13 mouse cellular contexts compared by ENCODE assay signal in genomic region chr2:5161002-5161745, GRCm38 (mm10). TPM values are rescaled to one million over a fixed set of nuclear protein-coding genes. Genes with fewer than 3 reads are reported as not detected.
A peak's percentile ranks its signal among the peaks of the same experiment; 100 is the strongest.
DNase-seq lines count a peak whose midpoint lies in the region; ATAC-seq and TF ChIP-seq lines count a peak whose summit lies in the region.
"Had no signal": no experiment of that assay in that cellular context is flagged by ENCODE, and none has a peak within 500 bp of the region (broad histone marks: within the 10 kb centered on the region; RNA-seq: fewer than 3 reads in every experiment).

No protein-coding gene starts in this region.

- no peak overlapping the region for H3K4me2 ChIP-seq in neural tube, embryonic 12.5 days (replicated peaks)
- no peak overlapping the region for H3K4me2 ChIP-seq in midbrain, postnatal 0 days (ENCODE audit: low read depth, low read length, poor library complexity, severe bottlenecking)
- H3K4me2 ChIP-seq: limb, embryonic 15.5 days; neural tube, embryonic 13.5 days had no signal

- H3K9me3 ChIP-seq in neural tube, embryonic 12.5 days, result no peaks in the 10 kb centered on the region
- H3K9me3 ChIP-seq in midbrain, postnatal 0 days (ENCODE audit: low read length), result no peaks in the 10 kb centered on the region
- H3K9me3 ChIP-seq: limb, embryonic 15.5 days; neural tube, embryonic 13.5 days had no signal

- no peak overlapping the region for H3K9ac ChIP-seq in neural tube, embryonic 12.5 days
- H3K9ac ChIP-seq in midbrain, postnatal 0 days (replicated peaks; ENCODE audit: low read length, poor library complexity, severe bottlenecking), result no peak overlapping the region
- H3K9ac ChIP-seq: limb, embryonic 15.5 days; neural tube, embryonic 13.5 days had no signal

- H3K27me3 ChIP-seq in neural tube, embryonic 12.5 days (replicated peaks), result no peaks in the 10 kb centered on the region
- H3K27me3 ChIP-seq in midbrain, postnatal 0 days (ENCODE audit: insufficient read depth, low read length), result no peaks in the 10 kb centered on the region
- H3K27me3 ChIP-seq: limb, embryonic 15.5 days; neural tube, embryonic 13.5 days had no signal

- WGBS in neural tube, embryonic 12.5 days, result 73% methylated on average over 11 of the region's 11 CpGs
- WGBS in midbrain, postnatal 0 days, result 75% methylated on average over 11 of the region's 11 CpGs

- peaks cover 9% of the 10 kb centered on the region; the same call in 1 of the 2 replicates for H3K4me1 ChIP-seq in neural tube, embryonic 12.5 days
- H3K4me1 ChIP-seq in midbrain, postnatal 0 days (ENCODE audit: insufficient read depth, low read length), result no peaks in the 10 kb centered on the region

- TF ChIP-seq CTCF in midbrain, postnatal 0 days (IDR thresholded peaks at IDR 0.05), result peak; percentile 49

- peak; percentile 26; the same call in 1 of the 2 replicates for ATAC-seq in neural tube, embryonic 12.5 days (ENCODE audit: low FRiP score, low read depth)
- ATAC-seq in midbrain, postnatal 0 days (ENCODE audit: low FRiP score), result no peak
- ATAC-seq: forebrain, embryonic 14.5 days had no signal

- H3K4me3 ChIP-seq in neural tube, embryonic 12.5 days, result no peak overlapping the region
- no peak overlapping the region for H3K4me3 ChIP-seq in midbrain, postnatal 0 days (ENCODE audit: low read depth, low read length)
- H3K4me3 ChIP-seq: limb, embryonic 15.5 days; neural tube, embryonic 13.5 days had no signal

- no peaks in the 10 kb centered on the region for H3K36me3 ChIP-seq in neural tube, embryonic 12.5 days
- no peaks in the 10 kb centered on the region for H3K36me3 ChIP-seq in midbrain, postnatal 0 days (ENCODE audit: insufficient read depth, low read length)
- H3K36me3 ChIP-seq: limb, embryonic 15.5 days; neural tube, embryonic 13.5 days had no signal

- peak; percentile 73 for DNase-seq in heart, adult 11 months
- no peak for DNase-seq in heart, adult 8-10 months (ENCODE audit: low spot score)
- no peak for DNase-seq in neural tube, embryonic 10.5 days (ENCODE audit: extremely low spot score, low spot score)
- peak; percentile 5 for DNase-seq in c-Kit-positive CD71-positive TER-119-positive erythroid progenitor cells, embryonic 14.5 days (ENCODE audit: low spot score)
- no peak for DNase-seq in midbrain, postnatal 0 days (ENCODE audit: low spot score)
- no peak for DNase-seq in layer of hippocampus, adult 18-20 months (ENCODE audit: low spot score in 2 of 2)
- no peak for DNase-seq in layer of hippocampus, adult 11-12 months (ENCODE audit: low spot score)
- DNase-seq: cerebellum, adult 8-10 months had no signal

- no peak overlapping the region for H3K27ac ChIP-seq in neural tube, embryonic 12.5 days
- no peak overlapping the region for H3K27ac ChIP-seq in midbrain, postnatal 0 days (ENCODE audit: low read depth, low read length)
- H3K27ac ChIP-seq: limb, embryonic 15.5 days; neural tube, embryonic 13.5 days had no signal

RNA-seq across cellular contexts. Expression of gene Ccdc3, which starts 23.6 kb away (rescaled TPM):
- 1 to 10 TPM; 2.2 to 3.2 (median 3.1) TPM for total RNA-seq in heart, adult 8-10 months (2022)
- polyA plus RNA-seq in neural tube, embryonic 12.5 days (2016; fragmentation: Nextera tagmentation; extraction: Ambion mirVana), result 7.8 and 10.9 TPM in 2 replicates
- total RNA-seq in midbrain, postnatal 0 days (2014; rRNA removed), result 11.4 and 11.9 TPM in 2 replicates
- polyA plus RNA-seq in midbrain, postnatal 0 days (2015; fragmentation: Nextera tagmentation; extraction: Ambion mirVana), result 6.3 and 6.5 TPM in 2 replicates
- 10 to 100 TPM in 1 of 2 experiments, 1 to 10 TPM in 1; 8.6 to 11.2 TPM for total RNA-seq in layer of hippocampus, adult 18-20 months (2021)
- total RNA-seq: hematopoietic stem cell, adult 5-6 weeks had no signal

Comparison
In these comparisons a context has a peak if more than half of its experiments do, and no peak if none do; other contexts are left out.
1. DNase-seq: peak in heart, adult 11 months (single experiment) and c-Kit-positive CD71-positive TER-119-positive erythroid progenitor cells, embryonic 14.5 days (single experiment); none in heart, adult 8-10 months (single experiment), neural tube, embryonic 10.5 days (single experiment), midbrain, postnatal 0 days (single experiment), layer of hippocampus, adult 18-20 months (0 of 2) and layer of hippocampus, adult 11-12 months (single experiment).